29 mouse cellular contexts compared by ENCODE assay signal in the genomic region with DNA sequence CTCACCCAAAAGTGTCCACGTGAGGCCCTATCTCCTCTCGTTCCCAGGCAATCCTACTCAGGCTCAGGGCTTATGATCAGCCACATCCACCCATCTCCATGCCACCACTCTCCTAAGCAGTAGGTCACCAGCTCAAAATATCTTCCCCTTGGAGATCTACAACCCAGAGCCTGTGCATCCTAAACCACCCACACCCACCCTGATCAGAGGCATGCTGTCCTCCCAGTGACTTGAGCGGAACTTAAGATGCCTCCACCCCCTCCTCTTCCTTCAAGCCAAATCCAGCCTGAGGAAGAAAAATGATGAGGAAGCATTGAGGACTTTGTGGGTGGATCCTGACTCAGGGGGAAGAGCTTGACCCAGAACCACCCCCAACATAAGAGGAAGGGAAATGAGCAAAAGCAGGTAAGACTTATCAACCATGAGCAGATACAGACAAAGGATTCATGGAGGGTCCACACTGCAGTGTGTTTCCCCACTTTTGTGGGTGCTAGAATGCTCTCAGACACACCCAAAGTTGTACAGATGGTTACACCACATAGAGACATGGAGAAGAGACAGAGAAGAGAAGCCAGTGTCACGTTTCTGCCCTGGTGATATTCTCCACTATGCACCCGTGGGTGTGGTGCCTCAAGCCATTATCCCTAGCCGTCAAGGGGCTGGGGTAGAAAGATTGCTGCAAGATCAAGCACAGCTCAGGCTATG. TPM values are rescaled to one million over a fixed set of nuclear protein-coding genes. Genes with fewer than 3 reads are reported as not detected.
DNase-seq lines count a peak whose midpoint lies in the region; ATAC-seq and TF ChIP-seq lines count a peak whose summit lies in the region.
"Had no signal": no experiment of that assay in that cellular context is flagged by ENCODE, and none has a peak within 500 bp of the region (broad histone marks: within the 10 kb centered on the region; RNA-seq: fewer than 3 reads in every experiment).

No protein-coding gene starts in this region.

- no peaks in the 10 kb centered on the region for H3K4me1 ChIP-seq in midbrain, embryonic 11.5 days (ENCODE audit: control insufficient read depth, insufficient read depth, low read length)
- no peaks in the 10 kb centered on the region for H3K4me1 ChIP-seq in midbrain, embryonic 10.5 days
- H3K4me1 ChIP-seq in MEL (ENCODE audit: control insufficient read depth in 1 of 2, insufficient read depth in 2 of 2, low read length in 2 of 2) = peaks cover 14 to 32% of the 10 kb centered on the region in 2 experiments; a peak in 3 of 4 replicates
- H3K4me1 ChIP-seq: embryonic facial prominence, embryonic 10.5 days; embryonic facial prominence, embryonic 12.5 days; forebrain, embryonic 13.5 days had no signal

- no peak for ATAC-seq in midbrain, embryonic 11.5 days (ENCODE audit: low FRiP score)
- ATAC-seq: activated CD4-positive, CD25-positive, alpha-beta regulatory T cell, adult 4 months; CD4-positive, CD25-positive, alpha-beta regulatory T cell, adult 4 months; forebrain, embryonic 13.5 days; forebrain, embryonic 15.5 days; forebrain, postnatal 0 days; Patski had no signal

- no peaks in the 10 kb centered on the region for H3K9me3 ChIP-seq in midbrain, embryonic 11.5 days (ENCODE audit: control insufficient read depth, low read length)
- H3K9me3 ChIP-seq in midbrain, embryonic 10.5 days (replicated peaks) = no peaks in the 10 kb centered on the region
- no peaks in the 10 kb centered on the region for H3K9me3 ChIP-seq in MEL (replicated peaks; ENCODE audit: insufficient read depth, low read length)
- H3K9me3 ChIP-seq: embryonic facial prominence, embryonic 12.5 days; forebrain, embryonic 13.5 days; forebrain, embryonic 15.5 days had no signal

- DNase-seq in midbrain, embryonic 11.5 days (ENCODE audit: low spot score, missing footprints) = peak; percentile 12
- no peak for DNase-seq in midbrain, embryonic 10.5 days (ENCODE audit: low spot score)
- DNase-seq in 416B (ENCODE audit: low read depth) (peak; percentile 6), MEL (ENCODE audit: low read depth, low spot score) (peak; percentile 75)
- DNase-seq in brain, adult 2 months (ENCODE audit: low read depth, low spot score) = peak; percentile 66
- no peak for DNase-seq in gastrocnemius, adult 8-10 months (ENCODE audit: low spot score in 2 of 2)
- DNase-seq in ovary, postnatal 10 days (ENCODE audit: low spot score) = no peak
- DNase-seq: adrenal gland, adult 8-10 months; adrenal gland, postnatal 25 days; B cell, adult 2 months; cerebellum, adult 11-12 months; cerebellum, adult 2 months; cerebellum, adult 9-10 months; cerebellum, postnatal 10 days; cerebellum, postnatal 25 days; forebrain, postnatal 0 days had no signal

- no peak for TF ChIP-seq CTCF in MEL (IDR thresholded peaks at IDR 0.05 in 2 of 3, conservative IDR thresholded peaks at IDR 0.05 in 1 of 3; ENCODE audit: control insufficient read depth in 1 of 3, insufficient read depth in 1 of 3, low read depth in 2 of 3, low read length in 3 of 3, poor library complexity in 1 of 3, severe bottlenecking in 1 of 3)

- WGBS in midbrain, embryonic 11.5 days = 76% methylated on average over 6 of the region's 6 CpGs
- WGBS in midbrain, embryonic 10.5 days = 84% methylated on average over 6 of the region's 6 CpGs

- no peak overlapping the region for H3K4me3 ChIP-seq in midbrain, embryonic 11.5 days (ENCODE audit: low read depth, low read length)
- no peak overlapping the region for H3K4me3 ChIP-seq in midbrain, embryonic 10.5 days
- no peak overlapping the region for H3K4me3 ChIP-seq in MEL (ENCODE audit: control insufficient read depth in 1 of 2, insufficient read depth in 1 of 2, low read depth in 2 of 2, low read length in 2 of 2)
- H3K4me3 ChIP-seq: embryonic facial prominence, embryonic 10.5 days; embryonic facial prominence, embryonic 12.5 days; forebrain, embryonic 13.5 days; forebrain, embryonic 15.5 days had no signal

- no peak for TF ChIP-seq RAD21 in MEL (IDR thresholded peaks at IDR 0.05; ENCODE audit: low read depth, low read length)

- TF ChIP-seq POLR2A in MEL (IDR thresholded peaks at IDR 0.05; ENCODE audit: control insufficient read depth in 1 of 2, insufficient read depth in 1 of 2, low read depth in 1 of 2, low read length in 2 of 2, poor library complexity in 1 of 2) = no peak

- no peak overlapping the region for H3K9ac ChIP-seq in midbrain, embryonic 11.5 days (ENCODE audit: low read length)
- no peak overlapping the region for H3K9ac ChIP-seq in MEL (ENCODE audit: control insufficient read depth, low read depth, low read length, poor library complexity, severe bottlenecking)
- H3K9ac ChIP-seq: embryonic facial prominence, embryonic 12.5 days; forebrain, embryonic 13.5 days; forebrain, embryonic 15.5 days; forebrain, postnatal 0 days had no signal

- no peaks in the 10 kb centered on the region for H3K27me3 ChIP-seq in midbrain, embryonic 11.5 days (ENCODE audit: control insufficient read depth, insufficient read depth, low read length)
- no peaks in the 10 kb centered on the region for H3K27me3 ChIP-seq in midbrain, embryonic 10.5 days (ENCODE audit: low read depth, poor library complexity, severe bottlenecking)
- H3K27me3 ChIP-seq in MEL (ENCODE audit: control insufficient read depth in 1 of 2, insufficient read depth in 2 of 2, low read length in 2 of 2) = no peaks in the 10 kb centered on the region
- H3K27me3 ChIP-seq: embryonic facial prominence, embryonic 12.5 days; forebrain, embryonic 13.5 days; forebrain, embryonic 15.5 days; Patski had no signal

- no peaks in the 10 kb centered on the region for H3K79me2 ChIP-seq in MEL (ENCODE audit: control insufficient read depth, insufficient read depth, low read length, poor library complexity)

- no peaks in the 10 kb centered on the region for H3K36me3 ChIP-seq in midbrain, embryonic 11.5 days (ENCODE audit: control insufficient read depth, insufficient read depth, low read length)
- H3K36me3 ChIP-seq in midbrain, embryonic 10.5 days = no peaks in the 10 kb centered on the region
- peaks cover 0 to 22% of the 10 kb centered on the region in 2 experiments; a peak in 2 of 4 replicates for H3K36me3 ChIP-seq in MEL (ENCODE audit: control insufficient read depth in 1 of 2, insufficient read depth in 2 of 2, low read length in 2 of 2)
- H3K36me3 ChIP-seq: embryonic facial prominence, embryonic 10.5 days; embryonic facial prominence, embryonic 12.5 days; forebrain, embryonic 15.5 days; G1E had no signal

- no peak overlapping the region for H3K27ac ChIP-seq in midbrain, embryonic 11.5 days (ENCODE audit: low read depth, low read length)
- no peak overlapping the region for H3K27ac ChIP-seq in midbrain, embryonic 10.5 days (replicated peaks)
- H3K27ac ChIP-seq in MEL (ENCODE audit: control insufficient read depth, low read depth, low read length) = peak overlapping the region; percentile 69
- H3K27ac ChIP-seq: embryonic facial prominence, embryonic 10.5 days; embryonic facial prominence, embryonic 12.5 days; forebrain, embryonic 13.5 days; forebrain, embryonic 15.5 days had no signal

- H3K4me2 ChIP-seq in midbrain, embryonic 11.5 days = no peak overlapping the region
- H3K4me2 ChIP-seq: embryonic facial prominence, embryonic 12.5 days; forebrain, embryonic 13.5 days; forebrain, embryonic 15.5 days had no signal

- peak; percentile 66 to 72 for TF ChIP-seq EP300 in MEL (IDR thresholded peaks at IDR 0.05; ENCODE audit: low read depth in 1 of 2, low read length in 2 of 2)

TF ChIP-seq in MEL, 35 proteins besides CTCF, POLR2A, EP300 and RAD21 (continues in another document):
- TF ChIP-seq MAZ (IDR thresholded peaks at IDR 0.05; ENCODE audit: low read depth, low read length) (peak; percentile 64; the same call in 1 of the 2 replicates), POLR2AphosphoS2 (IDR thresholded peaks at IDR 0.05; ENCODE audit: low read length) (no peak), GABPA (IDR thresholded peaks at IDR 0.05; ENCODE audit: low read depth, low read length) (no peak), HCFC1 (IDR thresholded peaks at IDR 0.05; ENCODE audit: low read depth, low read length) (0 out of 2 replicates have a peak, but pooled peaks have one; percentile 16), MEF2A (IDR thresholded peaks at IDR 0.05; ENCODE audit: extremely low read depth, insufficient replicate concordance, low read depth, low read length, poor library complexity, severe bottlenecking) (no peak), KAT2A (conservative IDR thresholded peaks at IDR 0.05; ENCODE audit: low read depth, low read length) (no peak), ETS1 (IDR thresholded peaks at IDR 0.05; ENCODE audit: low read depth, low read length) (peak; percentile 48; the same call in 1 of the 2 replicates), TAL1 (IDR thresholded peaks at IDR 0.05; ENCODE audit: low read length) (peak; percentile 64), TBP (IDR thresholded peaks at IDR 0.05; ENCODE audit: low read depth, low read length) (0 out of 2 replicates have a peak, but pooled peaks have one; percentile 27), CHD2 (IDR thresholded peaks at IDR 0.05; ENCODE audit: low read length) (no peak), GATA1 (IDR thresholded peaks at IDR 0.05; ENCODE audit: low read depth, low read length) (peak; percentile 66), MAFK (IDR thresholded peaks at IDR 0.05; ENCODE audit: borderline replicate concordance, low read depth, low read length) (no peak)

RNA-seq across cellular contexts. Expression of a gene that starts 6.8 kb away (rescaled TPM):
- not detected in 2 replicates for polyA plus RNA-seq in midbrain, embryonic 11.5 days (2014; fragmentation: Nextera tagmentation; extraction: Ambion mirVana)
- polyA plus RNA-seq in midbrain, embryonic 10.5 days (2016; fragmentation: Nextera tagmentation; extraction: Ambion mirVana) = not detected in 2 replicates
- 0.42 and 0.85 TPM in 2 replicates for total RNA-seq in MEL (2012; rRNA removed)
- 1 to 10 TPM in 1 of 2 experiments, not detected in 1; 2.2 TPM for polyA plus RNA-seq in MEL (2012; ENCODE audit: insufficient read depth in 1 of 2, insufficient read length in 2 of 2, low read depth in 1 of 2, low replicate concordance in 2 of 2, missing spikeins in 1 of 2)
- total RNA-seq in gastrocnemius, adult 8-10 months (2022) = not detected
- total RNA-seq: adrenal gland, adult 18-20 months; adrenal gland, adult 8-10 months; adrenal gland, postnatal 25 days; adrenal gland, postnatal 4 days; CH12.LX had no signal
- polyA plus RNA-seq: activated CD4-positive, CD25-positive, alpha-beta regulatory T cell, adult 4 months; CD4-positive, CD25-positive, alpha-beta regulatory T cell, adult 4 months; cerebellum, adult 2 months; embryonic facial prominence, embryonic 10.5 days; embryonic facial prominence, embryonic 12.5 days; embryonic facial prominence, embryonic 14.5 days; forebrain, embryonic 11.5 days; forebrain, embryonic 13.5 days; G1E; Patski had no signal

RNA-seq across cellular contexts. Expression of a gene that starts 23.3 kb away (rescaled TPM):
- 0.10 and 0.18 TPM in 2 replicates for polyA plus RNA-seq in midbrain, embryonic 11.5 days (2014; fragmentation: Nextera tagmentation; extraction: Ambion mirVana)
- 0.14 and 0.15 TPM in 2 replicates for polyA plus RNA-seq in midbrain, embryonic 10.5 days (2016; fragmentation: Nextera tagmentation; extraction: Ambion mirVana)
- total RNA-seq in MEL (2012; rRNA removed) = not detected in 2 replicates
- under 1 TPM in 1 of 2 experiments, not detected in 1; 0.06 TPM for polyA plus RNA-seq in MEL (2012; ENCODE audit: insufficient read depth in 1 of 2, insufficient read length in 2 of 2, low read depth in 1 of 2, low replicate concordance in 2 of 2, missing spikeins in 1 of 2)
- not detected for total RNA-seq in gastrocnemius, adult 8-10 months (2022)
- total RNA-seq: CH12.LX; forebrain, postnatal 0 days had no signal
- polyA plus RNA-seq: activated CD4-positive, CD25-positive, alpha-beta regulatory T cell, adult 4 months; CD4-positive, CD25-positive, alpha-beta regulatory T cell, adult 4 months; cerebellum, adult 2 months; forebrain, embryonic 13.5 days; forebrain, postnatal 0 days; G1E had no signal

RNA-seq across cellular contexts. Expression of a gene that starts 47.7 kb away (rescaled TPM):
- 0.11 and 0.22 TPM in 2 replicates for polyA plus RNA-seq in midbrain, embryonic 11.5 days (2014; fragmentation: Nextera tagmentation; extraction: Ambion mirVana)
- 0.12 and 0.17 TPM in 2 replicates for polyA plus RNA-seq in midbrain, embryonic 10.5 days (2016; fragmentation: Nextera tagmentation; extraction: Ambion mirVana)
- total RNA-seq in MEL (2012; rRNA removed) = 0.23 and 0.54 TPM in 2 replicates
- under 1 TPM in 1 of 2 experiments, not detected in 1; 0.74 TPM for polyA plus RNA-seq in MEL (2012; ENCODE audit: insufficient read depth in 1 of 2, insufficient read length in 2 of 2, low read depth in 1 of 2, low replicate concordance in 2 of 2, missing spikeins in 1 of 2)
- total RNA-seq in gastrocnemius, adult 8-10 months (2022) = under 1 TPM in 3 of 4 experiments, not detected in 1; 0.29 to 0.46 (median 0.34) TPM
- total RNA-seq: CH12.LX had no signal
- polyA plus RNA-seq: CD4-positive, CD25-positive, alpha-beta regulatory T cell, adult 4 months; forebrain, embryonic 11.5 days; G1E had no signal

Comparison
In these comparisons a context has a peak if more than half of its experiments do, and no peak if none do; other contexts are left out.
1. DNase-seq: peak in midbrain, embryonic 11.5 days (single experiment), 416B (single experiment), MEL (single experiment) and brain, adult 2 months (single experiment); none in midbrain, embryonic 10.5 days (single experiment), gastrocnemius, adult 8-10 months (0 of 2) and ovary, postnatal 10 days (single experiment).